Mouse (Mus musculus): ENCODE measurements at regions not wholly inside any gene's neighbourhood (a gene's known extent, or its start where the extent isn't known, plus 50 kb on each side); places are given as distances from the start of the nearest gene placed in this dataset.

GRCm38 (mm10) chr1:35331602-35332339 is 482.0 kb downstream of the Plekhb2 start:
- peak; percentile 27 for DNase-seq

GRCm38 (mm10) chr1:35332340-35332684 is 482.5 kb downstream of the Plekhb2 start:
- DNase-seq: no peak

DNA sequence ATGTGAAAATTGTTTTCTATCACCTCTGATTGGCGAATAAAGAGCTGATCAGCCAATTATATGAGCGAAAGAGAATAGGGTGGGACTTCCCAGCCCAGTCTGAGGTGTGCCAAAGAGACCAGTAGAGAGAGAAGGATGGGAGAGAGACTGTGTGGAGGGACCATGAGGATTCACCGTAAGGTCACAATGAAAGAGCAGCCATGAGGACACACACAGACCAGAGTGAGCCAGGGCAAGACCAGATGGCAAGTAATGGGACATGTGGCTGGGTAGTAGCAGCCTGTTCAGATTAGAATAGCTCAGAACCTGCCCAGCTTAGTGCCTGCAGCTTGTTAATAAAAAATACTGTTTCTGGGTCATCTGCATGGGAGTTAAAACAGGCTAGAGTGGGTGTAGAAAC is 487.9 kb downstream of the Plekhb2 start:
- no peak for DNase-seq

GRCm38 (mm10) chr1:35338184-35338583 is 488.4 kb downstream of the Plekhb2 start:
- no peak for DNase-seq

DNA sequence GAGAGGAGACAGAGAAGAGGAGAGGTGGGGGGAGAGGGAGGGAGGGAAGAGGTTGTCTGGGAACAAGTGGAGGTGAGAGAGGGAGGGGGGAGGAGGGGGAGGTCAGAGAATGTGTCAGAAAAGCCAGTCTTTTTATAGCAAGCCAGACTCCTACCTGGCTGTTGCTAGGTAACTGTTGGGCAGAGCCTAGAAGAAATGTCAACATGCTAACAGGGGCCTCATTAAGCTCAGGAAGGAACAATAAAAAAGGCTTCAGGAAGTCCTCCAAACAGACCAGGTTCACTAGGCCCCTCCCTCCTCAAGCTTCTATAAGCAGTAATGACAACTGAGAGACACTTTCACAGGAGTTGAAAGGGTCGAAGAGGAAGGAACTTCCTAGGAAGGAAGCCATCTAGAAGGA is 494.8 kb downstream of the Plekhb2 start:
- DNase-seq: no peak

GRCm38 (mm10) chr1:35348294-35348693 is 498.5 kb downstream of the Plekhb2 start:
- DNase-seq: peak; percentile 52

DNA sequence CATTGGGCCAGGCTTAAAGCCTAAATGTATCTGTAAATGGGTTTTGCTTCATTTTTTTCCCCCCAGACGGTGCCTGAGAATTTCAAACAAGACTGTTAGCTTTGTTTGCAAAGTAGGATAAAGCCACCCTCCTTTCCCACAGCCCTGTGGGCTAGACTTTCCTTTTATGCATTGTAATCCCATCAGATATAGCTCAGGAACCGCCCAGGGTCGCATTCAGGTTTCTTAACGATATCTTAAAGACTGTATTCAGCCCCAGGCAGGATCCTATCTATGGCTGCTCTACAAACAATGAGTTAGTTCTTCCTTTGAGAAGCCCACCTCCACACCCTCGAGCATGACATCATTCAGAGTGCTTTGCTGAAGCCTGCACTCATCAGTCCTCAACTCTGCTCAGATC is 509.2 kb downstream of the Plekhb2 start:
- DNase-seq: no peak

- DNase-seq: no peak
These were observed 511.7 kb downstream of the Plekhb2 start for GRCm38 (mm10) chr1:35361465-35361864.

DNA sequence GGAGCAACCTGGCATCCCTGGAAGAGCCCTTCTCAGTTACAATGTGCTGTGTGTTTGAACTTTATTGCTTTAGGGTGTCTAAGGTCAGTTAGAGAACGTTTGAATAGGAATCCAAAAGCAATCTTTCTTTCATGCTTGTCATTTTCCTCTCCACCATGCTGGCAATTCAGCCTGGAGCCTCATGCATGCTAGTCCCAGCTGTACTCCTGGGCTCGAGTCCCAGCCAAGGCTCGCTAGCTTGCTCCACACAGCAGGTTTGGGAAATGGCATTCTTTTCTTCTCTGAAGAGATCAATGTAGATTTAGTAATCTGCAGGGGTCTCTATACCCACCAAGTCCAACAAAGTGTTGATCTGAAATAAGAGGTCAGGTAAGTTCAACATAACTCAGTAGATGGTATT is 513.1 kb downstream of the Plekhb2 start:
- DNase-seq: no peak

DNA sequence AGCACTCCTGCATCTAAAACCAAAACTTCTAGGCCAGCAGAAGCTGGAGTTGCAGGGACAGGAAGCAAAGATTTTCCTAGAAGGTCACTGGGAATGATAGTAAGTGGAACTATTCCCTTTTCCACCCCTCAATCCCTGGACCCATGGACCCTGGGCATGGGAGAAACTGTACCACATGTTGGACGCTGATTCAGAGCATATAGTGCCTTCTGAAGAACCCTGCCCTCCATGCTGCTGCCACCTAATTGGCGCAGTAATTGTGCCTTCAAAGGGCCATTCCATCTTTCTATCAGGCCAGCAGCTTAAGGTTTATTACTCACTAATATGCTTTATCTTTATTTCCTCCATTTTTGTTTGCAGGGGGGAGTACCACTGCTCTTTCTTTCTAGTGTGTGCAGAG is 516.8 kb downstream of the Plekhb2 start:
- no peak for DNase-seq

- DNase-seq: no peak
These were observed 523.0 kb downstream of the Plekhb2 start for GRCm38 (mm10) chr1:35372751-35373150.

- DNase-seq: peak; percentile 62
These were observed 531.0 kb downstream of the Plekhb2 start for GRCm38 (mm10) chr1:35380633-35381385.

DNA sequence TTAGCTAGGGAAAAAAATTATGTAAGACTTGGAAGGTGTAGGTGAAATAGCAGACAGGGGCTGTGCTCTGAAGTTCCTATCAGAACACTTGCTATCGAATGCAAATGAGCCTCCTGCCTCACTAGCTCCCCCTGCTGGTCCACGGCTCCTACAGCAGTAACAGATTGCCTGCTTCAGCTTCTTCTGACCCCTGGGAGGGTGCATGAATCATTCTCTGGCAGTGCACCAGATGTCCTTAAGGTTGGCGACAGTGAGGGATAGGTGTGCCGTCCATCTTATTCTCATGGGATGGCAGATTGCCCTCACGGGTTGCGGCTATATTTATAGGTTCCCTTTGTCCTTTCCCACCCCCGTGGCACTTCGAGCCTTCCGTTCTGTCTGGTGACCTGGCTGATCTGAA is 535.7 kb downstream of the Plekhb2 start:
- DNase-seq: peak; percentile 59

GRCm38 (mm10) chr1:35388181-35388580 is 538.4 kb downstream of the Plekhb2 start:
- peak; percentile 55 for DNase-seq

DNA sequence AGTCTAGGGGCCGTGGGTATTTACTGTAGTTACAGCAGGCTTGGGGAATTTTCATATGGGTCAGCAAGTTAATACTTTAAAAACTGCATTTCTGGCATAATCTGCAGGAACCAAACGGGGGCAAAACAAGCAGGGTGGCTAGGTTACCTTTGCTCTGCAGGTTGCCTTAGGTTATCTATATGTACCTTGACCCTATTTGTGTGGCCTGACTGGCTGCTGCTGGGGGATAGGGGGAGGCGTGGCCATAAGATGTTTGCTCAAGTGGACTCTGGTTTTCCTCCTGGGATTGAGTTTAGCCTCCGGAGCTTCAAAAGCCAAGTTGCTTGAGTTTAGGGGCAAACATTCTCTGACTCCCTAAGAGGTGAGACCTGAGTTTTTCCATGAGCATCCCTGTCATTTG is 540.6 kb downstream of the Plekhb2 start:
- DNase-seq: no peak

DNA sequence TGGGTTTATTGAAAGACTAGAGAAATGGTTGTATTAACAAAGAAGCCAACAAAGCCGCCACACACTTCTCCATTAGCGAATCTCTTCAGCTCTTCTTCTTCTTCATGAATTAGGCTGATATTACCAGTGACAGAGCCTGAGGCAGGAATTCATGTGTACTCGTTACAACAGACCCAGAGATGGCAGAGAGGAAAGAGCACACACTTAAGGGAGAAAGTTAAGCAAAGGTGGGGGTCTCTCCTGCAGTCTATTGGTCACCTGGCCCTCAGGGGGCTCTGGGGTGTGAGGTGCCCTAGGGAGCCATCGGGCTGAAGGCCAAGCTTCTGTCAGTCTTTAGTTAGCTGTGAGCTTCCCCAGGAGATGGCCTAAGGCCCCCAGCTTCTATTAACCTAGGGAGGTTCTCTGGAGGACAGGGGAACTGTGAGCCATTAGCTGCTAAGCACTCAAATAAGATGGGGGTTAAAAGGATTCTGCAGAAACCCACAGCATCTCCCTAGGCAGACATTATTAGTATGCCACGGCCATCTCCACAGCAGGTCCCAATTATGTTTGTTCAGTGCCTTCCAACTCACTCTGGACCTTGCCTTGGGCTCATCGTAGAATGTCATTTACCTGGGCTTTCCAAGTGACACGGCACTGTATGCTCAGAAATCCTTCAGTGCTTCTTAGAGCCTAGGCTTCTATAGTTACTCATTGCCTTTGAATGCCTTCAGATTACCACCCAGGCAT is 541.2 kb downstream of the Plekhb2 start:
- DNase-seq: no peak

DNA sequence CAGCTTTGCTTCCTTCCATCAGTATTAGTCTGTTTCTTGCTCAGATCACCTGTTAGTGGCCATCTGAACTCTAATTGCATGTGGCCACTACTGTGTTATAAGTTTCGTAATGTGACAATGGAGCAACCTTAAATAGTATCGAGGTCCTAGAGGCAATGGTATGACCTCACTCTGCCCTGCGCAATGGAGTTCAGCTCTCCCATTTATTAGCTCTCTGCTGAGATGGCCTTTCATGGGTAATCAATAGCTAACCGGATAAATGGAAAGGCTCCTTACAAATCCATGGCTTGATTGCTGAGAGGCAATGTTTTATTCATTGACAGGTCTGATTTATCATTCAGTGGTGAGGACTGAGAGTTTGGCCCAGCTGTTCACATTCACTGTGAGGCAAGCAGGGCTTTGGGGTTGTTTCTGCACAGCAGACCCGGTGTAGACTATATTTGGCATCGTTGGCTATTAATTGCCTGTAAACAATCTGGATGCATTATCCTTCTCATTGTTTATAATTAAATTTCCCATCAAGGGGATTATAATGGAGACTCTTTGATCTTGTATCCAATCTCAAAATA is 543.9 kb downstream of the Plekhb2 start:
- no peak for DNase-seq

- DNase-seq: no peak
These were observed 551.0 kb downstream of the Plekhb2 start for GRCm38 (mm10) chr1:35400674-35401359.

DNA sequence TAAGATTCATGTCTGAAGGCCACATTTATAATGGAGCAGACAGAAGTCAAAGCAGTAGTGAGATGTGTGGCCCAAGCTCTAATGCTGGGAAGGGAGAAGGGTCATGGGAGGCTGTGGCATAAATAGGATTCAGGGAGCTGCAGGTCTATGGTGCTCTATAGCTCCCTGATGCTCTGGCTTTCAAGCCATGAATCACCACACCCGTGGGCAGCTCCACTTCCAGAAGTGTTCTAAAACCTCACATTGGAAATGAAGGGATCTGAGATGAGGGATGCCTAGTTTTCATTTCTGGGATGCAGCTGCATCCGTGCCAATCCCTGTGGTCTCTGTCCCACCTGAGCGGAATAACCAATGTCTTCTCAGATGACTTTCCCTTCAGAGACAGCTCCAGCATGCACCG is 553.2 kb downstream of the Plekhb2 start:
- no peak for DNase-seq

- no peak for DNase-seq
These were observed 555.6 kb downstream of the Plekhb2 start for GRCm38 (mm10) chr1:35405418-35405817.

DNA sequence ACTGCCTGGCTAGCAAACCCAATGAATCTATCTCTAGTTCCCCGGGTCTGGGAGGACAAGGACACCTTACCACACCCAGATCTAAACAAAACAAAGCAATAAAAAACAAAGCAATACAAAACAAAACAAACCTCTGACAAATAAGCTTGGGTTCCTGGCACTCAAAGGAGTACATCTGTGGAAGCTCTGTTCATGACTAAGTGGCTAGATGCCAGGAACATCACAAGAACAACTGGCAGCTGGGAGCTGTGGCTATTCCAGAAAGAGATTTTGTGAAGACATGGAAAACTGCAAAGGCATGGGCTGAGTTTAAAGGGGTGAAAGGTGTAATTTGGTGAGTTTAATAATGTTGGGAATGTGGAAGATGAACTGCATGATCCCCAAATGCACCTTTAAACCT is 565.9 kb downstream of the Plekhb2 start:
- DNase-seq: peak; percentile 10

- no peak for DNase-seq
These were observed 578.5 kb downstream of the Plekhb2 start for GRCm38 (mm10) chr1:35428126-35428840.

All from kidney, postnatal 14 days (tissue).